Mouse (Mus musculus): ENCODE results near the gene Cacna1c.

Cacna1c gene

GRCm38 (mm10) chr6:119095081-119095480 is 101.1 kb downstream of the Cacna1c start:
- no peak for DNase-seq (ENCODE audit: low read depth)

GRCm38 (mm10) chr6:119089173-119089572 is 107.0 kb downstream of the Cacna1c start:
- DNase-seq (ENCODE audit: low read depth): peak; percentile 68

- no peak for DNase-seq (ENCODE audit: low read depth)
Observed at GRCm38 (mm10) chr6:119088381-119088780, 107.8 kb downstream of the Cacna1c start.

GRCm38 (mm10) chr6:119087919-119088318 is 108.3 kb downstream of the Cacna1c start:
- DNase-seq (ENCODE audit: low read depth): no peak

GRCm38 (mm10) chr6:119085789-119086188 is 110.4 kb downstream of the Cacna1c start:
- DNase-seq (ENCODE audit: low read depth): no peak

- DNase-seq (ENCODE audit: low read depth): no peak
Observed at GRCm38 (mm10) chr6:119084532-119084931, 111.7 kb downstream of the Cacna1c start.

- no peak for DNase-seq (ENCODE audit: low read depth)
Observed at GRCm38 (mm10) chr6:119083559-119083958, 112.7 kb downstream of the Cacna1c start.

GRCm38 (mm10) chr6:119082662-119083061 is 113.6 kb downstream of the Cacna1c start:
- DNase-seq (ENCODE audit: low read depth): peak; percentile 26

- DNase-seq (ENCODE audit: low read depth): peak; percentile 32
Observed at GRCm38 (mm10) chr6:119081650-119082049, 114.6 kb downstream of the Cacna1c start.

GRCm38 (mm10) chr6:119079626-119080025 is 116.6 kb downstream of the Cacna1c start:
- no peak for DNase-seq (ENCODE audit: low read depth)

- no peak for DNase-seq (ENCODE audit: low read depth)
Observed at GRCm38 (mm10) chr6:119078912-119079311, 117.3 kb downstream of the Cacna1c start.

GRCm38 (mm10) chr6:119077231-119077630 is 119.0 kb downstream of the Cacna1c start:
- no peak for DNase-seq (ENCODE audit: low read depth)

- no peak for DNase-seq (ENCODE audit: low read depth)
Observed at GRCm38 (mm10) chr6:119073419-119074071, 122.7 kb downstream of the Cacna1c start.

GRCm38 (mm10) chr6:119072772-119073171 is 123.4 kb downstream of the Cacna1c start:
- no peak for DNase-seq (ENCODE audit: low read depth)

GRCm38 (mm10) chr6:119070771-119071170 is 125.4 kb downstream of the Cacna1c start:
- no peak for DNase-seq (ENCODE audit: low read depth)

GRCm38 (mm10) chr6:119070351-119070750 is 125.9 kb downstream of the Cacna1c start:
- no peak for DNase-seq (ENCODE audit: low read depth)

- DNase-seq (ENCODE audit: low read depth): no peak
Observed at GRCm38 (mm10) chr6:119069145-119069544, 127.1 kb downstream of the Cacna1c start.

- DNase-seq (ENCODE audit: low read depth): no peak
Observed at GRCm38 (mm10) chr6:119068650-119069049, 127.6 kb downstream of the Cacna1c start.

- DNase-seq (ENCODE audit: low read depth): no peak
Observed at GRCm38 (mm10) chr6:119064961-119065360, 131.3 kb downstream of the Cacna1c start.

- no peak for DNase-seq (ENCODE audit: low read depth)
Observed at GRCm38 (mm10) chr6:119064430-119064829, 131.8 kb downstream of the Cacna1c start.

- DNase-seq (ENCODE audit: low read depth): no peak
Observed at GRCm38 (mm10) chr6:119062695-119063094, 133.5 kb downstream of the Cacna1c start.

GRCm38 (mm10) chr6:119058896-119059295 is 137.3 kb downstream of the Cacna1c start:
- peak; percentile 31 for DNase-seq (ENCODE audit: low read depth)

GRCm38 (mm10) chr6:119058461-119058860 is 137.8 kb downstream of the Cacna1c start:
- no peak for DNase-seq (ENCODE audit: low read depth)

- no peak for DNase-seq (ENCODE audit: low read depth)
Observed at GRCm38 (mm10) chr6:119057076-119057479, 139.1 kb downstream of the Cacna1c start.
